Mouse (Mus musculus) spleen, postnatal 10 days (tissue): ENCODE measurements around the gene Slc6a1.

Source experiments
- DNase-seq, 2 experiments: peaks; one replicate each; pipeline ENCODE4 v3.0.0; 2021 to 2022; ENCODE audit warnings: low spot score in 2 of 2

Slc6a1 gene

GRCm38 (mm10) chr6:114282469-114283277, at the start of gene Slc6a1:
Gene Slc6a1 (plus strand): TSS chr6:114282635.
- peak in 1 of 2 experiments; percentile 39 for DNase-seq

GRCm38 (mm10) chr6:114238892-114239644, 43.4 kb upstream of the Slc6a1 start:
- DNase-seq: no peak

DNA sequence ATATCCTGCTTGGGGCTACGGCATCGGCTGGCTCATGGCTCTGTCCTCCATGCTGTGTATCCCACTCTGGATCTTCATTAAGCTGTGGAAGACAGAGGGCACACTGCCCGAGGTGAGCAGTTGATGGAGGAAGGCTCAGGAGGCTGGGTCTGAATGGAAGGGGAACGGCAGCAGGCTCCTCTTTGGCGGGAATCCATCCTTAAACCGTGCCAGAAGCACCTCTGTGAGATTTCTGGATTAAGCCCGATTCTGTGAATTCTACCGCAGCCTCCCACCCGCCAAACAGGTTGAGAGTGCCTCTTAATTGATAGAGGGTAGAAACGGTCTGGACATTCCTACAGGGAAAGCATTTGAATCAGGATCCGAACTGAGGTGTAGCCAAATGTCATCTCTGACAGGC, 36.8 kb upstream of the Slc6a1 start:
- DNase-seq: no peak

DNA sequence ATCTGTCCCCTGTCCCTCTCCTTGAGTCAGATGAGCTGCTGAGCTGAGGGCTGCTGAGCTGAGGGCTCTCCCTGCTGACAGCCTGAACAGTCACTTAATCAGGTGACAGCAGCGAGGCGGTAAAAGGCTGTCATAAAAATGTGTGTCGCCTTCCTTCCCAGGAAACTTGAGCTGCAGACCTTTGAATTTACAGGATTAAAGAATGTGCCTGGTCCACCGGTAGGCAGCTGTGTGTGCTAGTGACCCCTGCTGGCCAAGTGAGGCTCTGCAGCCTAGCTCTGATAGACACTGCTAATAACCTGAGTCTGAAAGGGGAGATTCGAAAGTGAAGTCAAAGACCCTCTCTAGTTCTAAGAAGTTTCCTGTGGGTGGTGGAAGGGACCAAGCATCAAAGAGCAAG, 32.1 kb upstream of the Slc6a1 start:
- peak; percentile 47 to 73 for DNase-seq

- no peak for DNase-seq
These were observed 27.5 kb upstream of the Slc6a1 start for GRCm38 (mm10) chr6:114254927-114255326.

- DNase-seq: no peak
These were observed 24.6 kb upstream of the Slc6a1 start for GRCm38 (mm10) chr6:114257762-114258361.

GRCm38 (mm10) chr6:114258661-114259193, 23.7 kb upstream of the Slc6a1 start:
- DNase-seq: no peak

DNA sequence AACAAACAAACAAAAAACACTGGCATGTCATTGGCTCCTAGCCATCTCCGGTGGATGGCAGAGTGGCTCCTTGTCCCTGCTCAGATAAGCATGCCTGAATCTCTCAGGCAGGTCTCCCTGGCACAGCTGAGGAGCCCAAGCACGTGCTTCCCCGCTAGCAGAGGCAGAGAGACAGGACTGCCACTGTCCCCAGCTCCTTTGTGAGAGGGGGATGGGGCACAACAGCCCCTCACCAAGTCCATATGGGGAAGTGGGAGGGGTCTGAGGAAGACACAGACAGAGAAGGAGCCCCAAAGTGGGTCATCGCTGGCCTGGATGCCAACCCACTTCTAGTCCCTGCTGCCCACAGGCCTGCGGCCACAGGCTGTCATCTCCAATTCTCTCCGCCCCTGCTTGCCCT, 20.8 kb upstream of the Slc6a1 start:
- no peak for DNase-seq

- DNase-seq: no peak
These were observed 18.4 kb upstream of the Slc6a1 start for GRCm38 (mm10) chr6:114264010-114264409.

DNA sequence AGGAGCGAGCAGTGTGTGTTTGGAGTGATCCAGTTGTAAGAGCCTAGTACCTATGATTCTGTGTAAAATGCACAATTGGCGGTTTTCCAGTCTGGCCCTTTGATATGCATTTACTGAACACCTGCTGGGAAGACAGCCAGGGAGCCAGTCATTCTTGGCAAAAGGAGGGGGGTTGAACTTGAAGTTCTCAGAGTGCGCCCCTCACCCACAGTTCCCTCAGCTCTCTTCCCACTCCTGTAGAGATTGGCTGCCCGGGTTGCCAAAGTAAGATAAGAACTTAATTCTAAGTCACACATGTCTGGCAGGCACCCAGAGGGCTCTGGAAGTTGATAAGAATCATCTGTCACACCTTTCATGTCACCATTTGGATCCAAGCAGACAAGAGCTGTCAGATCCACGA, 18.0 kb upstream of the Slc6a1 start:
- DNase-seq: no peak

GRCm38 (mm10) chr6:114266273-114266672, 16.2 kb upstream of the Slc6a1 start:
- DNase-seq: no peak

GRCm38 (mm10) chr6:114267979-114268378, 14.5 kb upstream of the Slc6a1 start:
- no peak for DNase-seq

GRCm38 (mm10) chr6:114269589-114269988, 12.8 kb upstream of the Slc6a1 start:
- DNase-seq: no peak

DNA sequence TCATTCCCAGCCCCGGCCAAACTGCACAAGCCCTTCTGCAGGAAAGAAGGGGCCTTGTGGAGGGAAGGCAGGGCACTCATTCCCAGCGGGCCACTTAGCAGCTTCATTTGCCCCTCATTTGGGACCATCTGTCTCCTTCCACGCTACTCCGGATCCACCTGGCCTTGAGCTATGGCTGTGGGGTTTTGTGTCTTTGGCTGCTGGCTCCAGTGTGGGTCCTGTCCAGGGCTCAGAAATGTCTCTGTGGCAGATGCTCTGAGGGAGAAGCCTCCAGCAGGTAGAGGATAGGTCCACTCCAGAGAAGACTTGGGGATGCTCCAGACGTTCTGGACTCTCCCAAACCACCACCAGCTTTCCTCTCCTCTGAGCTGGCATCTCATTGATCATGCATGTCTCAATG, 11.6 kb upstream of the Slc6a1 start:
- DNase-seq: no peak

- DNase-seq: no peak
These were observed 10.2 kb upstream of the Slc6a1 start for GRCm38 (mm10) chr6:114272279-114272678.

- DNase-seq: no peak
These were observed 8.3 kb upstream of the Slc6a1 start for GRCm38 (mm10) chr6:114273997-114274728.

- no peak for DNase-seq
These were observed 6.6 kb upstream of the Slc6a1 start for GRCm38 (mm10) chr6:114275800-114276199.

DNA sequence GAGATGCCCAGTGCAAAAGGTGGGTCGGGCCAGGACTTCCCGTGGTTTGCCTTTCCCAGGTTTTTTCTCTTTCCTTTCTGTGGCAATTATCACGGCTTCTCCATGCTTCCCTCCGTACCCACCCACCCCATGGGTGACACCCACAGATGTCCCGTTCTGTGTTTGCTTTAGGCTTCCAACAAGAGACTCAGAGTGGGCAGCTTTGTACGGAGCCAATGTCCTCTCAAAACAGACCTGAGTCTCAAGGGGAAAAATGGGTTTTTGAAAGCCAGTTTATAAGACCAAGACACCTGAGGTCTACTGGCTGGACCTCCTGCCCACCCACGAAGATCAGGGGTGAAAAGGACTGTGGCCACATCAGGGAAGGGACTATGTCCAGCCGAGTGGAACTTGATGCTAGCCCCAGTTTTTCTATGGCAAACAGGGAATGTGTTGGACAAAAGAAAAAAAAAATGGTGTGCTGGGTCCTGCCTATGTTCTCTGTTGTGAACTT, 889 bp downstream of the Slc6a1 start:
- no peak for DNase-seq

DNA sequence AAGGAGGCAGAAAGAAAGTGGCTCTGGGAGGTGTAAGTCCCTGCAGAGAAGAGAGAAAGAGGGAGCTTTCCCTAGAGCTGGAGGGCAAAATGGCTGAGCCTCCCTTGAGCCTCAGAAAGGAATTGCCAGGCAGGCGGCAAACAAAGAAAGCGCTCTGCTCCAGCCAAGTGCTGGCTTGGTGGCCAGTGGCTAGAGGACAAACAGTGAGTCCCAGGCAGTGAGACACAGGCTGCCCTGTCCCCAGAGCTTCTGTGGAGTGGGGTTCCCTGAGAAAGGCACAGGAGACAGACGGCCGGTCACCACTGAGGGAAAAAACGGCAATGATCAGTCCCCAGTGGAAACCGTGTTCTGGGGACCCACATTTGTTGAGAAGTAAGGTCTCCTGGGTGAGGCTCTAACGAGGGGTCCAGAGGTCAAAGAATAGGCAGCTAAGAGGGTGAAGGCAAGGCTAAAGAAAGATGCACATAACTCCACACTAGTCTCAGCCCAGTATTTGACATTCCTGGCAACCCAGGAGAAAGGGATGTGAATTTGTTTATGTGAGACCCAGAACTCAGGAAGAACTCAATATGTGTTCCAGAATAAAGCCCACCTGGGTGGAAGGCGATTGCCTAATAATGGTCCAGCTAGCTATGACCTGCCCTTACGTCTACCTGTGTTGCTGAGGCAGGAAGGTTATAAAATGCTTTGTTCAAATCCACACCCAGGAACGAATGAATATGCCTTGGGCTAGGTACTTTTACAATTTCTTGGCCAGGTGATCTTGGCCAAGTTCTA, 1.7 kb downstream of the Slc6a1 start:
- no peak for DNase-seq

GRCm38 (mm10) chr6:114285424-114285823, 3.0 kb downstream of the Slc6a1 start:
- no peak for DNase-seq

DNA sequence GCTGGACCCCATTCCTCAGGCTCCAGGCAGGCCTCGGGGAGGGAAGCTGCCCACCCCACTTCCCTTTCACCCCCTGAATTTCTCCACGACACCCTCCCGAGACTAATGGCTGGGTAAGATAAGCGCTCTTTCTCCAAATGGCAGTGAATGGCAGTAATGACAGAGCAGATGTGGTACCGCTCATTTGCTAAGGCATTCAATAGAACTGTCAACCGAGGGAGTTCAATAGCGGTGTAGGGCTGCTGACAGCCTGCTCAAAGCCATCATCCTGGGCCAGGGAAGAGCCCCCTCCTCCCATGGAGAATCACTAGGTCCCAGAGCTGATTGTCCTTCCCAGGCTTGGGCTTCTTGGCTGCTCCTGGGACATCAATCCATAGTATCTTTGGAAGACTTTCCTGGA, 6.7 kb downstream of the Slc6a1 start:
- DNase-seq: no peak
